In genomic region chr2:18050541-18050985, GRCm38 (mm10) we compare ENCODE assay signal across 9 mouse cellular contexts. TPM values are rescaled to one million over a fixed set of nuclear protein-coding genes. Genes with fewer than 3 reads are reported as not detected.
DNase-seq lines count a peak whose midpoint lies in the region; ATAC-seq and TF ChIP-seq lines count a peak whose summit lies in the region.
"Had no signal": no experiment of that assay in that cellular context is flagged by ENCODE, and none has a peak within 500 bp of the region (broad histone marks: within the 10 kb centered on the region; RNA-seq: fewer than 3 reads in every experiment).

No protein-coding gene starts in this region.

- TF ChIP-seq POLR2A in embryonic fibroblast, embryonic 13.5 days (IDR thresholded peaks at IDR 0.05; ENCODE audit: low read depth, low read length): no peak; the same call in 1 of the 2 replicates

- H3K4me1 ChIP-seq in kidney, embryonic 14.5 days (ENCODE audit: control insufficient read depth, insufficient read depth, low read length): peaks cover 22% of the 10 kb centered on the region
- H3K4me1 ChIP-seq in embryonic fibroblast, embryonic 13.5 days (ENCODE audit: control insufficient read depth, insufficient read depth, low read length): peaks cover 5% of the 10 kb centered on the region; the same call in 1 of the 2 replicates
- H3K4me1 ChIP-seq in midbrain, embryonic 14.5 days (ENCODE audit: control insufficient read depth, insufficient read depth, low read length): peaks cover 46% of the 10 kb centered on the region

- no peaks in the 10 kb centered on the region for H3K27me3 ChIP-seq in kidney, embryonic 14.5 days (ENCODE audit: control insufficient read depth, insufficient read depth, low read length)
- no peaks in the 10 kb centered on the region for H3K27me3 ChIP-seq in midbrain, embryonic 14.5 days (ENCODE audit: control insufficient read depth, insufficient read depth, low read length)

- H3K27ac ChIP-seq in kidney, embryonic 14.5 days (ENCODE audit: low read depth, low read length): no peak overlapping the region
- H3K27ac ChIP-seq in embryonic fibroblast, embryonic 13.5 days (ENCODE audit: insufficient read depth, low read length): peak overlapping the region; percentile 90
- H3K27ac ChIP-seq in midbrain, embryonic 14.5 days (replicated peaks; ENCODE audit: low read depth, low read length): peak overlapping the region; percentile 100

- H3K9ac ChIP-seq in kidney, embryonic 14.5 days (ENCODE audit: low read depth, low read length): peak overlapping the region; percentile 9; the same call in 1 of the 2 replicates
- peak overlapping the region; percentile 100; the same call in 1 of the 2 replicates for H3K9ac ChIP-seq in midbrain, embryonic 14.5 days (replicated peaks; ENCODE audit: low read length)

- no peak for ATAC-seq in kidney, embryonic 14.5 days (ENCODE audit: low FRiP score, low TSS enrichment)
- ATAC-seq in midbrain, embryonic 14.5 days (ENCODE audit: low FRiP score, low TSS enrichment): no peak

- TF ChIP-seq CTCF in embryonic fibroblast, embryonic 13.5 days (IDR thresholded peaks at IDR 0.05; ENCODE audit: borderline replicate concordance, insufficient read depth, low read length): no peak

- peak overlapping the region; percentile 85 for H3K4me2 ChIP-seq in kidney, embryonic 14.5 days (replicated peaks; ENCODE audit: low read depth, low read length)
- H3K4me2 ChIP-seq in midbrain, embryonic 14.5 days (ENCODE audit: low read length): peak overlapping the region; percentile 95

- WGBS in kidney, embryonic 14.5 days: 15% methylated on average over 10 of the region's 10 CpGs
- WGBS in midbrain, embryonic 14.5 days: 3% methylated on average over 10 of the region's 10 CpGs

- H3K36me3 ChIP-seq in kidney, embryonic 14.5 days (ENCODE audit: control insufficient read depth, insufficient read depth, low read length): no peaks in the 10 kb centered on the region
- H3K36me3 ChIP-seq in midbrain, embryonic 14.5 days (ENCODE audit: control insufficient read depth, insufficient read depth, low read length): no peaks in the 10 kb centered on the region

- DNase-seq in kidney, adult 8-10 months: no peak
- peak; percentile 79 for DNase-seq in induced T-regulatory cell, adult 2 months (ENCODE audit: low read depth)
- peak; percentile 75 for DNase-seq in midbrain, embryonic 14.5 days
- no peak for DNase-seq in gastrocnemius, postnatal 4 days (ENCODE audit: low spot score in 2 of 2)
- DNase-seq in thymus, postnatal 14 days: no peak
- no peak for DNase-seq in testis, postnatal 10 days (ENCODE audit: low spot score)

- H3K9me3 ChIP-seq in kidney, embryonic 14.5 days (ENCODE audit: control insufficient read depth, low read length): no peaks in the 10 kb centered on the region
- H3K9me3 ChIP-seq in midbrain, embryonic 14.5 days (ENCODE audit: control insufficient read depth, low read length): no peaks in the 10 kb centered on the region

- peak overlapping the region; percentile 2; the same call in 1 of the 2 replicates for H3K4me3 ChIP-seq in kidney, embryonic 14.5 days (ENCODE audit: low read length)
- H3K4me3 ChIP-seq in embryonic fibroblast, embryonic 13.5 days (ENCODE audit: insufficient read depth, low read length): peak overlapping the region; percentile 29
- peak overlapping the region; percentile 95; the same call in 1 of the 2 replicates for H3K4me3 ChIP-seq in midbrain, embryonic 14.5 days (replicated peaks; ENCODE audit: low read depth, low read length)

RNA-seq across cellular contexts. Expression of gene Skida1, which starts 1.7 kb away (rescaled TPM):
- polyA plus RNA-seq in kidney, embryonic 14.5 days (2014; fragmentation: Nextera tagmentation; extraction: Ambion mirVana): 10.5 and 11.4 TPM in 2 replicates
- 4.4 and 8.5 TPM in 2 replicates for polyA plus RNA-seq in embryonic fibroblast, embryonic 13.5 days (2011; ENCODE audit: insufficient read length, low read depth, missing spikeins)
- 9.1 and 9.4 TPM in 2 replicates for polyA plus RNA-seq in midbrain, embryonic 14.5 days (2014; fragmentation: Nextera tagmentation; extraction: Ambion mirVana)
- total RNA-seq in gastrocnemius, postnatal 4 days (2021): 1 to 10 TPM; 4.6 to 4.9 TPM

RNA-seq across cellular contexts. Expression of gene Mllt10, which starts 4.5 kb away (rescaled TPM):
- polyA plus RNA-seq in kidney, embryonic 14.5 days (2014; fragmentation: Nextera tagmentation; extraction: Ambion mirVana): 58.7 and 74.9 TPM in 2 replicates
- 49.3 and 52.0 TPM in 2 replicates for polyA plus RNA-seq in embryonic fibroblast, embryonic 13.5 days (2011; ENCODE audit: insufficient read length, low read depth, missing spikeins)
- polyA plus RNA-seq in midbrain, embryonic 14.5 days (2014; fragmentation: Nextera tagmentation; extraction: Ambion mirVana): 33.5 and 40.1 TPM in 2 replicates
- total RNA-seq in gastrocnemius, postnatal 4 days (2021): 10 to 100 TPM; 34.5 to 42.5 TPM

RNA-seq across cellular contexts. Expression of gene A930004D18Rik, which starts 13.0 kb away (rescaled TPM):
- polyA plus RNA-seq in kidney, embryonic 14.5 days (2014; fragmentation: Nextera tagmentation; extraction: Ambion mirVana): 9.4 and 10.0 TPM in 2 replicates
- polyA plus RNA-seq in embryonic fibroblast, embryonic 13.5 days (2011; ENCODE audit: insufficient read length, low read depth, missing spikeins): 6.4 and 8.6 TPM in 2 replicates
- polyA plus RNA-seq in midbrain, embryonic 14.5 days (2014; fragmentation: Nextera tagmentation; extraction: Ambion mirVana): 7.9 and 9.2 TPM in 2 replicates
- 1 to 10 TPM; 5.3 to 6.5 TPM for total RNA-seq in gastrocnemius, postnatal 4 days (2021)

RNA-seq across cellular contexts. Expression of gene H2al2a, which starts 53.8 kb away (rescaled TPM):
- polyA plus RNA-seq in kidney, embryonic 14.5 days (2014; fragmentation: Nextera tagmentation; extraction: Ambion mirVana): not detected in 2 replicates
- not detected in 2 replicates for polyA plus RNA-seq in embryonic fibroblast, embryonic 13.5 days (2011; ENCODE audit: insufficient read length, low read depth, missing spikeins)
- not detected in 2 replicates for polyA plus RNA-seq in midbrain, embryonic 14.5 days (2014; fragmentation: Nextera tagmentation; extraction: Ambion mirVana)
- total RNA-seq in gastrocnemius, postnatal 4 days (2021): not detected
- total RNA-seq: ES-E14 had no signal

Comparison
In these comparisons a context has a peak if more than half of its experiments do, and no peak if none do; other contexts are left out.
1. H3K4me3 ChIP-seq: peak in every context shown above with its lines; median percentile 95 in midbrain, embryonic 14.5 days; 29 in embryonic fibroblast, embryonic 13.5 days; 2 in kidney, embryonic 14.5 days.
2. DNase-seq: peak in induced T-regulatory cell, adult 2 months (single experiment) and midbrain, embryonic 14.5 days (single experiment); none in kidney, adult 8-10 months (0 of 2), gastrocnemius, postnatal 4 days (0 of 2), thymus, postnatal 14 days (single experiment) and testis, postnatal 10 days (single experiment).